Mouse (Mus musculus) right cerebral cortex, postnatal 14 days (tissue): Measurements from ENCODE around the gene Slc39a7.
A peak's percentile ranks its signal among the peaks of the same experiment; 100 is the strongest.
"Not testable (repeated sequence)": the region's sequence is repeated elsewhere in the genome, so short reads cannot be mapped to it uniquely, and the experiment has no call there.

Experiments
- DNase-seq: peaks from one replicate; pipeline ENCODE4 v3.0.0; 2022

The Slc39a7 gene

DNA sequence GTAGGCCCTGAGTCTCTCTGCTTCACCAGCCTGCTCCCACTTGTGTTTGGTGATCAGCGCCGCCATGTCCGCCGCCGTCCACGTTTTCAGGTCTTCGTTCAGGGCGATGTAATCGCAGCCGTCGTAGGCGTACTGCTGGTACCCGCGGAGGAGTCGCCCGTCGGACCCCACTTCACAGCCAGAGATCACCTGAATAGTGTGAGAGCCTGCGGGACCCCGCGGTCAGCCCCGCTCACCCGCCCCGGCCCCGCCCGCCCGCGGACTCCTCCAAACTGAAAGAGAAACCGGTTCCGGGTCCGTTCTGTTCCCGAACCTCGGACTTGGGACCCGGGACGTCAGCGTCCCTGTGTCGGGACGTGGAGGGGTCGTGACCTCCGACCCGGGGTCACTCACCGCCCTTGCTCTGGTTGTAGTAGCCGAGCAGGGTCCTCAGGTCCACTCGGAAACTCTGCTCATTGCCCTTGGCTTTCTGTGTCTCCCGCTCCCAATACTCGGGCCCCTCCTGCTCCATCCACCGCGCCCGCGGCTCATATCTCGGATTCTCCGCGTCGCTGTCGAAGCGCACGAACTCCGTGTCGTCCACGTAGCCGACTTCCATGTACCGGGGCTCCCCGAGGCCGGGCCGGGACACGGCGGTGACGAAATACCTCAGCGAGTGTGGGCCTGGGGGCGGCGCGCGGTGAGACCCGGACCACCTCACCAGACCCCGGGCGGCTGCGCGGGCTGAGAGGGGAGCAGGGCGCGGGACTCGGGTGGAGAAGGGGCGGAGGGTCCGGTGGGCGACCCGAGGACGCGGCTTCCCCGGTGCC, 31.9 kb downstream of the Slc39a7 start:
- no peak for DNase-seq

DNA sequence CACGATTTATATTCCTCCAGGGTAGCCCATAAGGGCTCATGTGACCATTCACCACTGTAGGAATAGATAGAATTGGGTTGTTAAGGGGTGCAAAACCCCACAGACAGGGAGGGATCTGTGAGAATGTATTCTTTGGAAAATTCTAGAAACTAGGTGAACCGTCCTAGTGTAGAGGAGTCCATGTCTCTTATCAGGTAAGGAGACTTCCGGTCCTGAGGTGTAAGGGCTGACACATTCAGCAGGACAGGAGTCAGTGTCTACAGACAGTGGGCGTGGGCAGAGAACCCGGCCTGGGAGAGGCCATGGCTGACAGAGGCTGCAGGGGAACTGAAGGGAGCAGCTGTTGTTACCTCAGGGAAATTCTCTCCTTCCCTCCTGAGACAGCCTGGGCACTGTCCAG, 32.8 kb downstream of the Slc39a7 start:
- not testable (repeated sequence) for DNase-seq

DNA sequence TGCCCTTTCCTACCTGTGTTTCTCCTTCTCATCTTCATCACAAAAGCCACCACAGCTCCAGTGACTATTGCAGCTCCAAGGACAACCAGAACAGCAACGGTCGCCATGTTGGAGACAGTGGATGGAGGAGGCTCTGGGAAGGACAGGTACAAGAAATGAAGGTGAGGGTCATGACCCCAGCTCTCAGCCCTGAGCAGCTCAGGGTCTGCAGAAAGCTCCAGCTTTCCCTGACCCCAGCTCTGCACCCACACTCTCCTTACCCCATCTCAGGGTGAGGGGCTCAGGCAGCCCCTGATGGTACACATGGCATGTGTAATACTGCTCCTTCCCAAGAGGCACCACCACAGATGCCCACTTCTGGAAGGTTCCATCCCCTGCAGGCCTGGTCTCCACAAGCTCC, 34.5 kb downstream of the Slc39a7 start:
- not testable (repeated sequence) for DNase-seq

DNA sequence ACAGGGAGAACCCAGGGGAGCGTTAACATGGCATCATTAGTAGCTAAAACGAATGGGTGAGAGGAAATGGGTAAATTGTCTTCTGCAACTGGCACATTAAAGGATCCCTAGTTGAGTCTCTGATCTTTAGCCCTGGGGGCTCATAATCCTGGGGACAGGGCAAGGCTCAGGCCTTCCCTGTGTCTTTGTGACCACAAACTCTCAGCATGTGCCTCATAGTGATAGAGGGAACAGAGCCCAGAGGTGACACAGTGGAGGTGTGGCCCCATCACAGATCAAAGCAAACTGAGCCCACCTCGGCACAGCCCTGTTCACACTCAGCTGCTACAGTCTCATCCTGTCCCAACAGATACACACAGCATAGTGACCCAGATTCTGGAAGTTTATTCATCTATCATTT, 35.8 kb downstream of the Slc39a7 start:
- no peak for DNase-seq

DNA sequence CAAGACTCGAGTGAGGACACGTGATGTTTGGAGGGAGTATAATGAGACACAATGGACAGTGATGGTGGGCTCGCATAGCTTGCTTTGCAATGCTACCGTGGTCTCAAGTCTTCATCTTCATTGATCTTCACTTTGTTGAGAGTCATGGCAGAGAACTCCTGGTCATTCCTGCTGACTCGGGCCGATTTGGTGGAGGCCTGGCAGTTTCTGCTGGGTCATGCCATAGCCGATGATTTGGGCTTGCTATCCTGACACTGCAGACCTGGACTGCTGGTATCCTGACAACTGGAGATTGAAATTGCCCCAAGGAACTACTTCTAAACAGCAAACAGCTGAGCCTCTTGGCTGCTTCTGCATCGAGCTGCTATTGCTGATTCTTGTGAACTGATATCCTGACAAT, 36.5 kb downstream of the Slc39a7 start:
- DNase-seq = no peak

DNA sequence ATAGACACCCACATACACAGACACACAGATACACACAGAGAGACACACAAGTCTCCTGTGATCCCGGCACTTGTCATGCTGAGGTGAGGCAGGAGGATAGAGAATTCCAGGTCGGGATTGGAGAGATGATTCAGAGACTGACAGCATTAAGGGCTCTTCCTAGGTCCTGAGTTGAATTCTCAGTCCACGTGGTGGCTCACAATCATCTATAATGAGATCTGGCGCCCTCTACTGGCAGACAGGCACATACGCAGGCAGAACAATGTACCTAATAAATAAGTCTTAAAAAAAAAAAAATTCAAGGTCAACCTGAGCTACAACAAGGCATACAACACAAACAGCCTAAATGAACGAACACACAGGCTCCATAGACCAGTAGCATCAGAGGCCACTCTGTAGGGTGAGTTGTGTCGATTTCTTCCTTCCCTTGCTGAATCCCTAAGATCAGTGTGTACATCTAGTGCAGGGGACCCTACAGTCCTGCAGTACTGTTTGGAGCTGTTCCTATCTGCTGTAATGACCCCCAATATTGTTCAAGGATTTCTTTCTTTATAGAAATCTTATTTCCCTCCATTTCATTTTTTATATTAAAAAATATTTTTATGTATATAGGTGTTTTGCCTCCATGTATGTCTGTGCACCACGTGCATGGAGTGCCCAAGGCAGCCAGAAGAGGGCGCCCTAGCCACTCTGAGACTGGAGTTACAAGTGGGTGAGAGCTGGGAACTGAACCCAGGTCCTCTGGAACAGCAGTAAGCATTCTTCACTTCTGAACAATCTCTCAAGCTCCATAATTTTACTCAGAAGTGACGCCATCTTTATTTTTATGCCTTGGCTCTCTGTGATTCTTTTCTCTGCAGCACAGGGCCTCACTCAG, 39.5 kb downstream of the Slc39a7 start:
- peak; percentile 54 for DNase-seq

DNA sequence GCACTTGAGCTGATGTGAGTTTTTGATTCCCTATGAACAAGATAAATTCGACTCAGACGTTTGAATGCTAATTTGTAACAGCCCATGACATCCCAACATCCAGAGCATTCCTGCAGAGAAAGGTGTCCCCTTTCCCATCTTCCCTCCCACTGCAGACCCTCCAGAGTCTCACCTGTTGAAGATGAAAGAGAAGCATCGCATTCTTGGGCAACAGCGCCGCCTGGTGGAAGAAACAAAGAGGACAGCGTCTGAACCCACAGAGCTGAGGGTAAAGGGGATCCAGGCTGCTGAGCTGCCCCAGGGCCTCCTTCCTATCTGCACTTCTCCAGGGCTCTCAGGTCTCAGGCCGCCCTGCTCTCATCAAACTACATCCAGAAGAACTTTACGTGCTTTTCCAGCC, 49.3 kb downstream of the Slc39a7 start:
- DNase-seq = peak; percentile 64

DNA sequence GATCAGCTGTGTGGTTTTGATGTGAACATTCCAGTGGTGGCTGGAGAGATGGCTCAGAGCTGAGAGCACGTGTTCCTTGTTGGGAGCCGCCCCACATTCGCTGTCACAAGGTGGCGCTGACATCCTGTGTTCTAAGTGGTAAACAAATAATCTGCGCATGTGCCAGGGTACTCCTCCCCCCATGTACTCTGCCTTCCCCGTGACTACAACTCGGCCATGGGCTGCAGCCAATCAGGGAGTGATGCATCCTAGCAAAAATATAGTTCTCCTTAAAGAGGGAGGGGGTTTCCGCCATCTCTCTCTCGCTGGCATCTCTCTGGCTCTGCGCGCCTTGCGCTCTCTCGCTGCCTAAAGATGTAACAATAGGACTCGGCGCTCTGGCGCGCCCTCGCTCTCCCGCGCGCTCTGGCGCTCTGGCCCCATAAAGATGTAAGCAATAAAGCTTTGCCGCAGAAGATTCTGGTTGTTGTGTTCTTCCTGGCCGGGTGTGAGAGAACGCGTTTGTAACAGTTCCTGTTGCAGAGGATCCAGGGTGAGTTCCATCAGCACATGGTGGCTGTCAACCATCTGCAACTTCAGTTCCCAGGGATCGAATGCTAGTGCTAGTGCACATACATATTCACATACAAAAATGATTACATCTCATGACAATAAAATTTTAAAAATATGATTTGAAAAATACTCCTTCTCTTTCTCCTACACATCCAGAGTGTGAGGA, 50.1 kb downstream of the Slc39a7 start:
- peak; percentile 82 for DNase-seq

DNA sequence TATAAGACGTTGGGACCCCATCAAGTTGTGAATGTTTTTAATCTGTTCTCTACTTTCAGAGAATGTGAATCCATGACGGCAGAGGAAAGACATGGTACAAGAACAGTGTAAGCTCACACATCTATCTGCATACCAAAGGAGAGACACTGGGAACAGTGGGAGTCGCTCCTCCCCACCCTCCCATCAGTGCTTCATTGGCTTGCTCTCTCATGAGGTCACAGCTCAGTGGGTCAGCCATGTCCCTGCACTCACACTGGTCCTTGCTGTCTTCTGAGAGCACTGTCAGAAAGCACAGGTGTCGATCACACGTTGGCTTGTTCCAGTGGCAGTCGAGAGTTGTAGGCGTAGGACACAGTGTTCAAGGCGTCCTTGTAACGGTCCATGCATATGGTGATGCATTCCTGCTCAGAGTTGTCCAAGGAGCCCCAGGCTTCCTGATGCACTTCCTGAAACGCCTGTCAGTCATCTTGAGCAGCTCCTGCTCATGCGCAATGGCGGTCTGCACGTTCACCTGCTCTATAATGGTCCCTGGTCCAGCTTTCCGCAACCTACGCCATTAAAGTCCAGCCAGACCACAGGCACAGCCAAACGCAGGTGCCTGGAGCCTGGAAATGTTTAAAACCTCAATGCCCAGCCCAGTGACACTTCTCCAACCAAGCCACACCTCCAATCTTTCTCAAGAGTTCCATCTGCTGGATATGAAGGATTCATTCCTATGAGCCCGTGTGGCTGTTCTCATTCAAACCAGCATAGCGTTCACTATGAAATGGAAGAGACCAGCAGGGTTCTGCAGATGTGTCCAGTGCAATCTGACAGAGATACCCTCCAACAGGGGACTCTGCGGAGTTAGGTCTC, 51.1 kb downstream of the Slc39a7 start:
- no peak for DNase-seq

DNA sequence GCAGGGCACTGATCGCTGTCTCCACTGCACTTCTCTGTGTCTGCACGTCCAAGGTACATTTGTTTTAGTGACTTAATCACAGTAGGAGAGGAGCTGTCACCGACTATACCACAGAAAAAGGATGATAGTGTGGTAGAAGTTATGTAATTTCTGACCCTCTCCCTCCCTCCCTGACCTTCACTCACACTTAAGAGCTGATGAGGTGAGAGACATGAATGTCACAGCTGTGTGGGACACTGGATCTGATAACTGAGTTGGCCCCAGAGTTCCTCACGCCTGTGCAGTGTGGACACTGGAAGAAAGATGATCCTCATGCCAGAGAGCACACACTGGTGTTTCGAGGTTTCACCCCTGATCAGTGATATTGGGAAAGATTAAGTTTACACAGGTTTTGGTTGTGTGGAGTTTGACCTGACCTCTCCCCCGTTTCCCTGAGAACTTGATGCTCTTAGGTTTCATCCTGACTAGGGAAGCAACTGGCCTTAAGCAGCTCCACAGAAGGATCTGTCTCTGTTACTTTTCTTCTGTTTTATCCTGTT, 51.9 kb downstream of the Slc39a7 start:
- DNase-seq = no peak

DNA sequence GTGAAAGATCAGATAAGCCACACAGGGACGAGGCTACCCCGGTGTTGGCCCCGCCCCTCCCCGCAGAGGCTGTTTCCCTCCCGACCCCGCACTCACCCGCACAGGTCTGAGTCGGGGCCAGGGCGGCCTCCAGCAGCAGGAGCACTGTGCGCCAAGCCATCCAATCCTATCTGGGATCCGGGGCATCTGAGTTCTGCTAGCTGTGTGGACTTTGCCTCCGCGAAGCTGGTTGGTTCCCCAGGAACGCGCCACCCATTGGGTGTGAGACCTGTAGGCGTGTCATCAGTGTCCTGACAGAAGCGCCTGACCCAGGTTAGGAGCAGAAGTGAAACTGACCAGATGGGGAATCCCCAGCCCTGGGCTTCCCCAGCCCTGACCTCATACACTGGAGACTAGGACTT, 52.9 kb downstream of the Slc39a7 start:
- DNase-seq = no peak
